Mouse (Mus musculus): Measurements from ENCODE around the gene Eid2.

The Eid2 gene

DNA sequence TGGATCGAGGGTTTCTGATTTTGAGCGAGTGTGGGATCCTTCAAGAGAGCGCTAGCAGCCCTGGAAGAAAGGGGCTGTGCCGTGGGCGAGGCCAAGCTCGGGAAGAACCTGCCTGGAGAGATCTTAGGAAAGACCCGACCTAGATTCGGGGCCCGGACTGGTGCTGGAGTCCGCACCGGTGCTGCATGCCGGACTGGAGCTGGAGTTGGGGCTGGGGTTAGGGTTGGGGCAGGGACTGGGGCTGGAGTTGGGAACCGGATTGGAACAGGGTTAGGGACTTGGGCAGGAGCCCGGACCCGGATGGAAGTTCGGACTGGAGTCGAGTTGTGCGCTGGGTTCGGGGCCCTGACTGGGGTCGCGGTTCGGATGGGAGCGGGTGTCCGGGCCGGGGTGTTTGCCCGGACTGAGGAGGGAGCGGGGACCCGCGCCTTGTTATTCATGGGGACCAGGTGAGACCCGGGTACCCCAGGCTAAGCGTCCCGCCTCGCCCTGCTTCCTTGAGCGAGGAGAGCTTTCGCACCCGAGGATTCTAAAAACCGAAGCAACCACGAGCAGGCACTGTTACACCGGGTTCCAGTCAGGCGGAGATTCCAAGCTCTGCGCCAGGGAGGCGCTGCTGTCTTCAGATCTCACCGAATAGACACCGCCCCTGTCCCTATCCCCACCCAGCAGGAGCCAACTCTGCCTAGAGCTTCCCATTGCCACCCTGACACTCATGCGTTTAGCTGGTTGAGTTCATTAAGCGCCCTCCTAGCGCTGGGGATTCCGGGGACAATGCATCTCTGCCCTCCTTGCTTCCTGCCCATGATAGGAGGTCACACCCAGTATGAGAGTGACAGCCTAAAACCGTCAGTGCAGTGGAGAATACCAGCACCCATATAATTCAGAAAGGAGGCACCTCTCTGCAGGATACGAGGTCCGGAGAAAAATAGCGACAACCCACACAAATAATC, 23.2 kb downstream of the Eid2 start, which contains the start of gene Selenov:
Selenov (minus strand) TSS at position 549 of the 953 bp plus-strand sequence.
- DNase-seq (ENCODE audit: low spot score) = no peak

DNA sequence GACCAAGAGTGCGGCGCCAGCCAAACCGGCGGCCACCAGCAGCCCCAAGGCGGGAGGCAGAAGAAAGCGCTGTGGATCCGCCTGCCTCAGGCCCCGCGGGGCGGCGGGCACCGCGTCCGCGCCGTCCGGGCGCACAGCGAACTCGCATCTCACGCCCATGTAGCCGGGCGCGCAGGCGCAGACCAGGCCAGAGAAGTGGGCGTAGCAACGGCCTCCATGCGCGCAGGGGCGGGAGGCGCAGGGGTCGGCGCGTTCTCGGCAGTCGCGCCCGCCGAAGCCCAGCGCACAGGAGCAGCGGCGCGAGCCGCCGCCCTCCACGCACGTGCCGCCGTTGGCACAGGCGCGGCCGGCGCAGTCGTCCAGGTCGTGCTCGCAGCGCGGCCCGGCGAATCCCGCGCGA, 26.8 kb downstream of the Eid2 start:
- DNase-seq (ENCODE audit: low spot score) = peak; percentile 62

DNA sequence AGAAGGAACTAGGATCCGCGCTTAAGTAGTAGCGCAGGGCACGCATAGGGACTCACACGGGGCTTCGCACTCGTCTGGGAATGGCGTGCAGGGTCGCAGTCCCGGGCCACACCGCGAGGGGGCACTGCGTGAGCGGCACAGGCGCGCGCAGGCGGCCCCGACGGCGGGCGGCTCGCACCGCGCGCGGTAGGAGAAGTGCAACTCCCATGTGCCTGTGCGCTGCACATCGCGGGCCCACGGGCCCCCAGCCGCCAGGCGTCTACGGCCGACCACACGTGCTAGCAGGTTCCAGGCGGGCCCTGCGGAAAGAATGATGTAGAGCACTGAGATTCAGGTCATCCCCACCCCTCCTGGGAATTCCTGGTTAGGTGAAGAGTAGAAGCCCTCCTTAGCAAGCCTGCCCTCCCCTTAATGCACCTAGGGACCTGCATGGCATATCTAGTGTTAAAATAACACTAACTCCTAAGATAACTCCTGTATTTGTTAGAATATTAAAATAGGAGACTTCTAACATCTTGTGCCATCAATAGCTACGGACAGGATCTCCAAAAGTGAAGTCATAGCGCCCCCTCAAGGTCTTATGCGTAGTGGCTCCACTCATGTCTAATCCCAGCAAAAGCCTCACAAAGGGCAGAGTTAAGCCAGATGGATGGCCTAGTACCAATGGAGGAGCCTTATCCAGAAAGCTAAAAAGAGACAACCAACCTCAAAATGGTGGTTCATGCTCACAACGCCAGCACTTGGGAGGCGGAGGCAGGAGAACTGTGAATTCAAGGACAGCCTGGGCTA, 31.4 kb downstream of the Eid2 start:
- DNase-seq (ENCODE audit: low spot score) = no peak

DNA sequence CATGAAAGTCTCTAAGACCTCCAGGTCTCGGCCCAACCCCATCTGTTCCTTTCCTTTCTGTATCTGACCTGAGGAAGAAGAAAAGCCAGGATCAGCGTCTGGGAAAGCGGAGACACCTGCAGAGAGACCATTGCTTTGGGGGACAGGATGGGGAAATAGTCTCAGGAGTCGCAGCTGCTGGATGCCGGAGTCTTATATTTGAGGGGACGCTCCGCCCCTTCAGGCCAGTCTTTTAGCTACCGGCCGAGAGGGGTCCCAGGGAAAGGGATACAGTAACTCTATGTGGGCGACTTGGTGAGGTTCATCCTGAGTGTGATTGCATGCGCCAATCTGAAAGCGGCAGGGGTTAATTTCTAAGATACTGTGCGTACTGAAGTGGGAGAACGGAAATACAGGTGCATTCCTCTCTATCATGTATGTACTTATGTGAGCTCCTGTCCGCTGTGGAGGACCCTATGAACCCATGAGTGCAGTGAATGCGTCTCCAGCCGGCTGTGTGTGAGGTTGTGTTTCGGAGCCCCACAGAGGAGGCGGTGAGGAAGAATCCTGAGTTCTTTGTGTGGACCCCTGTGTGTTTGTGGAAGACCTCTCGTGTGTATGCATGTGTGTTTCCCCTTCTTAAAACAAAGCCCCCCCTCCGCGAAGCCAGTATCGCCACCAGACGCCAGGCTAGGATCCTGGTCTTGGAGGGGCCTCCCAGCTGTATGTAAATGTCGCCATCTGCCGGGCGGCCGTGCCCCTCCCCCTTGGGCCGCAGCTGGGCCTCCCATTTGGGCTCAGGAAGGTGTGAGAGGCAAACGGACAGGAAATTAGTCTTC, 34.1 kb downstream of the Eid2 start, which contains the start of gene Dll3:
Dll3 (minus strand) TSS at position 623 of the 818 bp plus-strand sequence.
- DNase-seq (ENCODE audit: low spot score) = peak; percentile 35

DNA sequence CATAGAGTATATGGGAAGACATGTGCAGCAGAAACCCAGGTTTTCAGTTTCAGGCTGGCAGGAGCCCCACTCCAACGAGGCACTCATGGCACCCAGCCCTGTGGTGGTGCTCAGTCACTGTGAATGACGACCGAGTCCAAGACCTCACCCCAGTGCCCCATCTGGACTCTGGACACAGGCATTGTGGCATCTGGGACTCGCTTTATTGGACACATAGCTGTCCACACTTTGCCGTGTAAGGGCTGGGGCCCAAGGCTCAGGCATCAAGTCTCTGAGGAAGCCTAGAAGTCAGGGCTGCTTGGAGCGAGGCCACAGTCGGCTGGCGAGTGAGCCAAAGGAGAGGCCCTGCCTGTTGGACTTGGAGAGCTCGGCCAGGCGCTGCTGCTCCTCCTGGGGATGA, 38.0 kb downstream of the Eid2 start:
- DNase-seq (ENCODE audit: low spot score) = no peak

- no peak for DNase-seq (ENCODE audit: low spot score)
These were observed 38.5 kb downstream of the Eid2 start for GRCm38 (mm10) chr7:28306216-28306615.

DNA sequence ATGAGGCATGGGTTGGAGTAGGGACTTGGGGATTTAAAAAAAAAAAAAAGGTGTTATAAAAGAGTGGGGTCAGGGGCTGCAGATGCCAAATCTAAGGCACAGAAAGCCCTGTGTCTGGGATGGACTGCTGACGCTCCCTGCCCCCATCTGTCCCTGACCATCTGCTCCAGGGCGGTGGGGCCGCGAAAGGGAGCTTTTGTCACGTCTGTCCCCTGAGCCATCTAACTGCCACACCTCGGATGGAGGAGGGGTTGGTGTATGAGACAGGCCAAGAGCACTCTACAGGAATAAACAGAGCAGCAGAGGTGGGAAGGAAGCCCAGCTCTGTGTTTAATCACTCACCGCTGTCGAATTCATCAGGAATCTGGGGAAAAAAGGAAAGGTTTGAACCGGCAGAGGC, 42.1 kb downstream of the Eid2 start:
- DNase-seq (ENCODE audit: low spot score) = no peak

- DNase-seq (ENCODE audit: low spot score) = no peak
These were observed 43.7 kb downstream of the Eid2 start for GRCm38 (mm10) chr7:28311151-28311925.

DNA sequence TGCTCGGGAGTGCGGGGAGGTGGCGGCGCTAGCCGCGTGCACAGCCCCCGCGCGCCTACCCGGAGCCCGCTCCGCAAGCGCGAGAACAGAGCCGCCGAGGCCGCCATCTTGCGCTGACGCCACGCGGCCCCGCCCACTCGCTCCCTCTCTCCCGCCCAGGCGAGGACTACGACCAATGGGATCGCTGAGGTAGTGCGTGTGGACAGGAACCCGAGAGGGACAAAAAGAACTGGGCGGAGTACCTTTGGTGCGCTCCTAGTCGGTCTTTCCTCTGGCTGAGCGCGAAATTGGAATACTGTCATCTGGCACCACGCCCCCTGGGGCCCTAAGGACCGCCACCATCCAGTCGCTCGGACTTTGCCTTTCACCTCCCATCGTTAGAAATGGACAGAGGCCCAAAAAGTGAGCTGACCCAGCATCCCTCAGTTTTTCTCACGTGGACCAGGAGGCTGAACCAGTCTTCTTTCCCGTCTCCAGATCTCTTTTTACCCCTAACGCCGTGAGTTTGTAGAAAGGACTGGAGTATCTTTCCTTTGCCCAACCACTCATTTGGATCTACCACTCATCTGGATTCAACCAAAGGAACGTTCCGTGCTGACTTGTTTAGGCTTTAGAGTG, 44.4 kb downstream of the Eid2 start, which contains the start of gene Timm50:
Timm50 (minus strand) TSS at position 147 of the 618 bp plus-strand sequence.
- DNase-seq (ENCODE audit: low spot score) = peak; percentile 98

- DNase-seq (ENCODE audit: low spot score) = no peak
These were observed 50.4 kb downstream of the Eid2 start for GRCm38 (mm10) chr7:28318036-28318435.

- no peak for DNase-seq (ENCODE audit: low spot score)
These were observed 51.0 kb downstream of the Eid2 start for GRCm38 (mm10) chr7:28318714-28319113.
